Mouse (Mus musculus): Measurements from ENCODE around the gene Rab6b.

Gene Rab6b

DNA sequence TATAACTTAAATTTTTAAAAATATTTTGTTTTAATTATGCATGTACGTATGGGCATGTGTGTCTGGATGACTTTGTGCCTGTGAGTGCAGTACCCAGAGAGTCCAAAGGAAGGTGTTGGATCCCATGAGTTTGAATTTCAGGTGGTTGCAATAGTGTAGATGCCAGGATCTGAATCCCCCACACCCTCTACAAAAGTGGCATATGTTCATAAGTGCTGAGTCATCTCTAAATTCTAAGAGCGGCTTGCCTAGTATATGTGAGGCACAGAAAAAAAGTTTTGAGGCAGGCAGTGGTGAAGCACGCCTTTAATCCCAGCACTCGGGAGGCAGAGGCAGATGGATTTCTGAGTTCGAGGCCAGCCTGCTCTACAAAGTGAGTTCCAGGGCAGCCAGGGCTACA, 94.2 kb downstream of the Rab6b start:
- DNase-seq (ENCODE audit: low read depth, low spot score), result no peak

DNA sequence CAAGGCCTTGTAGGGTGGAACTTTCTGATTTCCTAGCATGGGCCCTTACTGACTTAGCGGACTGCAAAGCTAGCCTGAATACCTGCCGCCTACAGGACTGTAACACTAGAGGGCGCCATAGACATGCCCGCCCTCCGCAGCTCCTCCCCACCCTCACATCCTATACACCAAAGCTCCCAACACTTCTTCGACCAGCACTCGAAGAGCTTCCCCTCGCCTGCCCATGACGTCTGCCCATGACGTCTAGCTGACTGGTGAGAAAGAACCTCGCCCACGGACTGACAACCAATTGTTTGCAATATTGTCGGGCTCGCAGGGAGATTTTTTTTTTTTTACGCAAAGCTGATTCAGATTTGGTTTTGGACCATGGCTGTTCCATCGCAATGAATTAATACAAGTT, 96.3 kb downstream of the Rab6b start:
- peak; percentile 91 for DNase-seq (ENCODE audit: low read depth, low spot score)

DNA sequence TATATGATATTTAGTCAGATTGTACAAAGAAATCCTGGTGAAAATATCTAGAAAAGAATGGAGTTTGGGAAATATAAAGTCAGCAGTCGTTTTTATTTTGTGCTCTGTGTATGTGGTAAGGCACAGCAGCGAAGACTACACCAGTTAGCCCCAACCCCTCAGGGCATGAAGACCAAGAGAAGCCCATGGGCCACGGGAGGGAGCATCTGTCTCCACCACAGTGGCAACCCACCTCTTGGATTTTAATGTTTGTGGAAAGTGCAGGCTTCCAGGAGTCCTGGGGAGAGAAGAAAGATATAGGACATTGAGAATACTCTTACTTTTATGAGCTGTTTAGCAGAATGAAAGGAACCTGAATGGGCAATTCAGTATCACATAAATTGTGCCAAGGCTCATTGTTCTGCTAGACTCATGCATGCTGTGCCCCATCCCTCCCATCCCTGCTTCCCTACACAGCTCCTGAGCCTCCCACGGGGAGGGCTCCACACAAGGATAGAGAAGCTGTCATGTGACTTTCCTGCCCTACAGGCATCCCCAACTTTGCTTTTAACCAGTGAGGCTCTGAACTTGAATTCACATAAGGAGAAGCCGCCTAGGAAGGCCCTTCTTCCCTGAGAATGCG, 97.3 kb downstream of the Rab6b start:
- DNase-seq (ENCODE audit: low read depth, low spot score), result no peak

DNA sequence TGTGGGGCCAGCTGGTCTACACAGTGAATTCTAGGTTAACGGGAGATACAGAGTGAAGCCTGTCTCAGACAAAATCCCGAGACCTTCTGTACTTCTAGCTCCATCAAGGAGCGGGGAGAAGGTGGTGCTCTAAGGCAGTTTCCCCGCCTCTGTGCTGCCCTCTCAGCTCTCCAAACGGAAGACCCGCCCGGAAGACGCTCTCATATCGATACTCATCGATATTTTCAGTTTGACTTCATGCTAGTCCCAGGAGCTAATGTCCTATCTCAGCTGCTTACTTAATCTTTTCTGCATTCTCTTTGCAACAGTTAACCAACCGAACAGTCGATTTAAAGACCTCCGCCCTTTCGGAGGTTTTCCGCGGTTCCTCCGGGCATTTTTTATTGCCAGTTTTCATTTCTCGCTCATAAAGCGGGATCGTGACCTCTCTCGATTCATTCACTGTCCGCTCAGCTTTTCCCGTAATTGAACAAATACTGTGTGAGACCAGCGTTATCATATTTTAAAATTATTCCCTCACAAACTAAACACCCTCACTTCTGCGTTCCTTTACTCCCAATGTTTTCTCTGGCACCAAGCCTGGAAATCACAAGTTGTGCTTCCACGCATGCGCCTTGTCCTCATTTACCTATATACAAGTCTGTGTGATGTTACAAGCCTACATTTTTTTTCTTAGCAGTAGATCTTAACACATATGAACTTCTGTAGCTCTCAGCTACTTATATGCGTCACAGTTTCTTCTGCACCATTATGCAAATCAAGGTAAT, 101.2 kb downstream of the Rab6b start:
- no peak for DNase-seq (ENCODE audit: low read depth, low spot score)

DNA sequence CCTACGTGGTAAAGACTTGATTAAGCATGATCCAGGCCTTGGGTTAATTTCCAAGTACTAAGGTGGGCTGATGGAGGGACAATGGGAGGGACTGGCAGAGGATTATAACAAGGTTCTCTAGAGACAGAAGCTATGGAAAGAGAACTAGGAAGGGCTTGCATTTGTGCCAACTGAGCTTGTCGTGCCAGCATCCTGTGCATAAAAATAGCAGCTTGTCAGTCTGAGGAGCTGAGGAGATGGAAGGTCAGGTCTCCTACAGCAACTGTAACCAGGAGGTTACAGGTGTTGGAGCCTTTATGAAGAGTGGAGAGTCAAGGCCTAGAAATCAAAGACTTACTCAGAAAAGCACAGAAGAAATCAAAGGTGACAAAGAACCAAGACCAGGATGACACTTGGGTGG, 102.0 kb downstream of the Rab6b start:
- no peak for DNase-seq (ENCODE audit: low read depth, low spot score)

DNA sequence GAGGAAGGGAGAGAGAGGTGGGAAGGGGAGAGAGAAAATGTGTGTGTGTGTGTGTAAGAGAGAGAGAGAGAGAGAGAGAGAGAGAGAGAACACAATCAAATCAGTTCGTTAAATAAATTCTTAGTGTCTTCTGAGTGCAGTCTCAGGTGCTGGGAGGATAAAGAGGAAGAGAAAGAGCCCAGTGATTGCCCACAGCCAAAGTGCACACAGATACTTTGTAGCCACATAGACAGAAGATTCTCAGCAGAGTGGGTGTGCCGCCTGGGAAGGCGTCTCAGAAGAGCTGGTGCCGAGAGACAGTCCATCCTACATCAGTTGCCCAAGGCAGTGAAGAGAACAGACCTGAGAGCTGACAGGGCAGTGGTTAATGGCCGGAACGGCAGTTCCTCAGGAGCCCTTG, 102.7 kb downstream of the Rab6b start:
- no peak for DNase-seq (ENCODE audit: low read depth, low spot score)

DNA sequence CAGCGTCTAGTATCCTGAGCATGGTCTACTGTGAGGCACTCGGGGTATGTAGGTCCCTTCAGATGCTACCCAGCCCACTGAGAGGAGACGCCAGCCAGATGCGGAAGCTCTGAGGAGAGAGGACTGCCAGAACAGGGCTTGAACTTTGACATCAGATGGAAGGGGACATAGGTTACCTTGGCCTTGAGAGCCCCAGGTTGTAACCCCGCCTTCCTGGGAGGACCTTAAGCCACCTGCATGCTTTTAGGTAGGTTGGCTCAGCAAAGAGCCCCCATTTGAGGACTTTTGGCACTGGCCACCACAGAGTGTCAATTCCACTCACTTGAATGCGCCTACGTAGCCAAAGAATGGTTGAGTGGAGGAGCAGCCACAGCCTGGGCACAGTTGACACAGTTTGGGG, 113.1 kb downstream of the Rab6b start:
- DNase-seq (ENCODE audit: low read depth, low spot score), result no peak

DNA sequence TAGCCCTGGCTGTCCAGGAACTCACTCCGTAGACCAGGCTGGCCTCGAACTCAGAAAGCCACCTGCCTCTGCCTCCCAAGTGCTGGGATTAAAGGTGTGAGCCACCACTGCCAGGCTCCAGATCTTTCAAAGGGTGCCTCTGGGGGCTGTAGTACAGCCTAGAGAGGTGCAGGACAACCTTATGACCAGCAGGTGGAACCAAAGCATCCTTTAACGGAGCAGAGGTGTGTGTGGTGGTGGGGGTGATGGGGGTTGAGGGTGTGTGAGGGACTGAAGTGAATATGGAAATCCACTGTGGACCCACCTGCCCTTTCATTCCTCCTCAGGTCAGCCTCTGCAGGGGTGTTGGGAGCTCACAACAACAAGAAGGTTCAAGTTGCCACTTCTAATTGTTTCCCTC, 113.9 kb downstream of the Rab6b start:
- DNase-seq (ENCODE audit: low read depth, low spot score), result peak; percentile 30

DNA sequence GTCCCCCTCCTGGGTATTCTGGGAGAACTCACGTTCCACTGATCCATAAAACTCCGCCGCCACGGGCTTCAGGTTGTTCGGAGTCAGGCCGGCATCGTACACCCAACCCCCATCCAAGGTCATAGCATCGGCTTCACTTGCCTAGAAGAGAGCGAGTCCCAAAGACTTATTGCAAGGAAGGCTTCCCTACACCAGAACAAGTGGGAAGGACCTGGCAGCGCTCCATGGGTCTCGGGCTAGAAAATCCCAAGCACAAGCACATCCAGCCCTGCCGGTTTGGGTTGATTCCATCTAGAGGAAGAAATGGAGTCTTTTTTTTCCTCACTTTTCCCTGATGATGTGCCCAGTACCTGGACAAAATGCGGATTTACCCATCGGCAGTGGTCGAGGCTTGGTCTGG, 115.2 kb downstream of the Rab6b start:
- DNase-seq (ENCODE audit: low read depth, low spot score), result no peak

DNA sequence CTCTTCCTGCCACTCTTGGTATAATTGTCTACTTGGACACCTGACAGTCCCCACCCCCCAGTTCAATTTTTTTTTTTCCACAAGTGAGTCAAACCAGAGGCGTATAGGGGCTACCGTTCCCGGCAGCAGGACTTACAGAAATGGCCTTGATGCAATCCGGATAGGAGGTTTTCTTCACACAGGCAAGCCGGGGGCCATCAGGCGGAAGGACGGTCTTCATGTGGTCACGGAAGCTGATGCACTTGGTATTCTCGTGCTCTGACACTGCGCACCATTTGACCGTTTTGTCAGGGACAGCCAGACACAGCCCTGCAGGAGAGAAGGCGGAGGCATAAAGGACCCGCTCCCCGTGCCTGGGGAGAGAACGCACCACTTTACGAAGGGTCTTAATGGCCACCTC, 116.2 kb downstream of the Rab6b start:
- DNase-seq (ENCODE audit: low read depth, low spot score), result no peak

DNA sequence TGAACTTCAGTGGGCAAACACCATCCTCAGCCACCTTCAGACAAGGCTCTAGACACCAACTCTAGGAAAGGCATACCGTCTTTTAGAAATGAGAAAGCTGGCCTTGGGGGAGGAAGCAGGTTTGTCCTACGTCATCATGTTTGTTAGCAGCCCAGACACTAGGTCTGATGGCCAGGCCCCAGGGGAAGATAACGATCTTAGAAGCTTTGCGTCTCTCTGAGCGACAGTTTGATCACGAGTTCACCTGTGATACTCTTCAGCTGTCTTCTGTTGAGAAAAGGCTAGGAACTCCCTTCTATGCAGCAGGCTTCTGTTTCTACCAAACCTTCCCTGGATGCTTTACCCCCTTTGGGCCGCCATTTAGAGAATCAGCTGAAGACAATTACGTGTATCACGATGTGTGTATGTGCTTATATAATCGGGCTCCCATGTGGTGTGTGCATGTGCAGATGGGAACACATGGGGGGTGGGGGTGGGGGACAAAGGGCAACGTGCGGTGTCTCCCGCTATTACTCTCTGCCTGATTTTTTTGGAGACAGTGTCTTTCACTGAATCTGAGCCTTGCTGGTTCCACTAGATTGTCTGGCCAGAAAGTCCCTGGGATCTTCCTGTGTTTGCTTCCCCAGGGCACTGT, 116.9 kb downstream of the Rab6b start:
- no peak for DNase-seq (ENCODE audit: low read depth, low spot score)

DNA sequence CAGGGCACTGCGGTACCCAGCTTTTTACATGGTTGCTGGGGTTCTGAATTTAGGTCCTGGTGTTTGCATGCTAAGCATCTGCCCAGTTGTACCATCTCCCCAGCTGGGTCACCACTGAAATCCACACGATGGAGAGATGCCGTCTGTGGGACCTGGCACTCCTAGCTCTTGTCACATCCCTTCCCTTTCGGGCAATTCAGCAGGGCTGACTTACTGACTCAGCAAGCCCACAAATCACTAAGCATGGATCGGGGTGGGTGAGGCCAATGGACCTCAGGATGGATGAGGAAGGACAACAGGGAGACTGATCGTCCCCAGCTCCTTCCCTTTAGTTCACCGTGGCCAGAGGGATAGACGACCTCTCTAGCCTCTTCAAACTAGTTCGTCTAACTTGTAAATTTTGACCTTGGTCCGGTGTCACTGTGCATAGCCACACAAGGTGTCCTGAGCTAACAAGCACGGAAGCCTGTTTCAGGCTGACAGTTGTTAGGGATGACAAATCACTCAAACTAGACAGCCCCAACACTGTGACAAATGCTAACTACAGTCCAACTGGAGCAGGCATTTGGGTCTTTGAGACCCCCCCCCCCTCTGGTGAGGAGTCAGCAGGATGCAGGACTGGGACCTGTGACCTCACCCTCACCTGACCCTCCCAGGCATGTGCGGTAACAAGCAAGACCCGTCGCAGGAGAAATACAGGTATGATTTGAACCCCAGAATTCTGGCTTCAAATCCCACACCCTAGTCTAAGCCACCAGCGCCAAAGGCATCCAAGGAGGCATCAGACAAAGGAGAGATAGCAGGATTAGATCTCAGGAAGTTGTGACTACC, 117.7 kb downstream of the Rab6b start:
- DNase-seq (ENCODE audit: low read depth, low spot score), result no peak

DNA sequence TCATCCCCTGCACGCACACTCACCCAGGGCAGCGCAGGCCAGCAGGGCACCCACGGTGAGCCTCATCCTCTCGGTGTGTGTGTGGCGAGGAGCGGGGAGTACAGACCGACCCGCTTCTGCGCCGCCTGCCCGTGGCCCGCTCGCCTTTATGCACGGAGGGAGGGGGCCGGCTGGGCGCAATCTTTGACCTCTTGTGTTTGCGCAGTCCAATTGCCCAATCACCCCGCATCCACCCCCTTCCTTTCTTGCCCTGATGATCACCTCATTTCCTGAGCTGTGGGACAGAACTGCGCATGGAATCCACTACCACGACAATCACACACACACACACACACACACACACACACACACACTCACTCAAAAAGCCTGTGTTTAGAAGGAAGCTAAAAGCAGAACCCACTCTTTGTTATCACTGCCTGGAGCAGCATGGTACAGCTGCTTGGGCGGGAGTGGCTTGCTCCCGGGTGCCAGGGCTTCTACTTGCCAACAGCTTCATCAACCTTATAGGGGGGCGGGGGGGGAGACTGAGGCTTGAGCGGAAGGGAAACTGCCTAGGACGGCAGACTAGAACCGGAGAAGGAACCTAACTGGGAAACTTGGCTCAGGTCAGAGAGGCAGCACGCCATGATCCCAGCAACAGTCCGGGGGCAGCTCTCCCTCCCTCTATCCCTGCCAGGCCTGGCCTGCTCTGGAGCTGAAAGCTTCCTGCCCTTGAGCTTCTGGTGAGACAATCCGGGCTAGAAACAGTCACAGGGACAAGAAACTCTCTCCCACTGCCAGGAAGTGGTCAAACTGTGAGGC, 118.8 kb downstream of the Rab6b start, which contains the start of the genes Gm20425 and Trf:
Gene Gm20425 (minus strand): TSS at position 157 of the 801 bp plus-strand sequence.
Gene Trf (minus strand): TSS at position 294 of the 801 bp plus-strand sequence.
- DNase-seq (ENCODE audit: low read depth, low spot score), result peak; percentile 24

DNA sequence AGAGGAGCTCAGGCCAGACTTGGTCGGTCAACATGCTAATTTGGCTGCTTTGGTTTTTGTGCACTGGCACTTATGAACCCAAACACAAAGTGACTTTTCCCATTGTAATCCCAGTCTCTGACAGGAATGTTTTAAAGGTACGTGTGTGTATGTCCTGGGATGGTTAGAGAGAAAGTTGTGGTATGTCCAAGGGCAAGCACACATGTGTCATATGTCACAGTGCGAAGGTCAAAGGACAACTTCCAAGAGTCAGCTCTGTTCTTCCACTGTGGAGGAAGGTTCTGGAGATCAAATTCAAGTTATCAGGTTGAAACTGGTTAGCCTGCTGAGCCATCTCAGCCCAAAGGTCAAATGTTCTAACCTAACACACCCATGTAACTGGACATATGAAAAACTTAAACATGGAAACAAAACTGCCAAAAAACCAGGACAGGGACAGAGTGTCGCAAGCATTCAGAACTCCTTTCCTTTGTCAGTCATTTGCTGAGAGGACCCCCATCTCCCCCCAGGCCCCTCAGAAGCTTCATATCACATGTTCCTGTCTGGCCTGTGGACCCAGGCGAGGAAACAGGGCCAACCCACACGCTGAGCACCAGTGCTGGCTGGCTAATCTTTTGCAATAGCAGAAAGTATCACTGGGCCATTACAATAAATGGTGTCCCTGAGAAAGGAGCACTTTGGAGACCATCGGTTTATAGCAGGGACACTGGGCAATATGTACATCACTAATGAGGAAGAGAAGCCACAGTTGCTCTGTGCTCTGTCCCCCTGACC, 120.8 kb downstream of the Rab6b start:
- DNase-seq (ENCODE audit: low read depth, low spot score), result no peak

DNA sequence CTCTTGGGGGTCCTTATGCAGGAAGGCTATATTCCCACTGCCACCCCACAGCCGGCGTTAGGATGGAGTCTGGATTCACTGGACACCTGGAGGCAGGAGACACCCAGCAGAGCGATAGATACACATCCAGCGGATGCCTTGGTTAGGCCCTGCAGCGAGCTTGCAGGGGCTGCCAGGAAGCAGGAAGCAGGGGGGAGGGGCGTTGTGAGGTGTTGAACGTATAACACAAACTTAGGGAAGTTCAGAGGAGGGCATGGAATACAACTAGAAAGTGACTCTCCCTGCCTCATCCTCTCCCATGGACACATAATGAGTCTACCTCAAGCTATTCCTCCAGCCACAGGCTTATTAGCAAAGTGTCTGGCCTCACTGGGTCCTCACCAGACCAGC, 121.4 kb downstream of the Rab6b start:
- DNase-seq (ENCODE audit: low read depth, low spot score), result no peak

DNA sequence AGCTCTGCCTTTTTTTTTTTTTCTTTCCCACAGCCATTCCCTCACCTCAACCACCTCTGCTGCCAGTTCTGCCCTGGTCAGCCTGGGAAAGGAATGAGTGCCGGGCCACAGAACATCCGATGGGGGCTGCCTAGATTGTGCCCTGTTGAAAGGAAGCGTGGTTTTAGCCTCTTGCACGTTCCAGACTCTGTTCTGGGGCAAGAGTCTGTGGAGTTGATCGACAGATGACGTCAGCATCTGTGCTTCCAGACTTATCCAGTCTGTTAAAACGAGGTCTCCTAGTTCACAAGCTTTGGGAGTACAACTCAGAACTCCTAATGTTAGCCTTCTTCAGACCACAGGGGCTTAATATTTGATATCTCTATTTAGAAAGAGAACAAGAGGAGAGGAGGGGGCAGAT, 122.5 kb downstream of the Rab6b start:
- DNase-seq (ENCODE audit: low read depth, low spot score), result no peak

DNA sequence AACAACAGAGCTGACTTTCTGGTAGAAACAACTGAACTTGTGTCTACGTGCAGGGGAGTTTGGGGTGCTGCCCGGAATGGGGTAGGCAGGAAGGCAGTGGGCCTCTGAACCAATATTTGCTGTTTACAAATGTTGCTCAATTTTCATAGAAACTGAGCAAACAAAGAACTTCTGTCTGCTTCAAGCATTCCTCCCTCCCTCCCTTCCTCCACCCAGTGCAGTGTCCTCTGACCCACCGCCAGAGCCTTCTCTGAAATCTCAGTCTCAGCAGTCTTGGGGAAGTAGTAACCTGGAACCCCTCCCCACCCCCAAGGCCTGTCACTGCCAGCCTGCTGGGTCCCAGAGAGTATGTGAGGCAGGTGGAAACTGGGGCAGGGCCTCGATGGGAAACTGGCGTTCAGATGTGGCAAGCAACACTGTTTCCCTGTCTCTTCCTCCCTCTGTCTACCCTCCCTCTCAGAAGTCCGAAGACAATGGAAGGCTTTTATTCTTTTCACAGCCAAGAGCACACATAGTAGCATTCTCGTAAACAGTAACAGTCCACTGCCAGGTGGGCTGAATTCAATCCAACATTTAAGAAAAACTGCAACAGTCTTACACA, 123.1 kb downstream of the Rab6b start:
- DNase-seq (ENCODE audit: low read depth, low spot score), result no peak

All from CD4-positive helper T cell, adult 2 months (primary cell).